Mouse (Mus musculus): Measurements from ENCODE around the gene C030005K15Rik. TPM values are rescaled to one million over a fixed set of nuclear protein-coding genes. Genes with fewer than 3 reads are reported as not detected.
"Not testable (repeated sequence)": the region's sequence is repeated elsewhere in the genome, so short reads cannot be mapped to it uniquely, and the experiment has no call there.

The C030005K15Rik gene
- not detected in 2 replicates for polyA plus RNA-seq (2015; fragmentation: Nextera tagmentation; extraction: Ambion mirVana)

GRCm38 (mm10) chr10:97726655-97727054 is at the start of gene C030005K15Rik:
C030005K15Rik (minus strand) TSS chr10:97726755.
- H3K36me3 ChIP-seq; ATAC-seq (ENCODE audit: low FRiP score); H3K4me2 ChIP-seq; H3K4me1 ChIP-seq (replicated peaks); H3K9ac ChIP-seq; H3K9me3 ChIP-seq; H3K4me3 ChIP-seq; H3K27me3 ChIP-seq; H3K27ac ChIP-seq: not testable (repeated sequence)

- 61% methylated on average over 5 of the region's 5 CpGs for WGBS
- H3K36me3 ChIP-seq = no peaks in the 10 kb centered on the region
- no peak overlapping the region for H3K27ac ChIP-seq
- H3K9me3 ChIP-seq = no peaks in the 10 kb centered on the region
- H3K4me3 ChIP-seq = no peak overlapping the region
- H3K9ac ChIP-seq = no peak overlapping the region
- no peaks in the 10 kb centered on the region for H3K27me3 ChIP-seq
- H3K4me2 ChIP-seq = no peak overlapping the region
- ATAC-seq (ENCODE audit: low FRiP score) = no peak
- no peaks in the 10 kb centered on the region for H3K4me1 ChIP-seq (replicated peaks)
Measured at GRCm38 (mm10) chr10:97768171-97768749, 41.7 kb upstream of the C030005K15Rik start.

- no peak overlapping the region for H3K27ac ChIP-seq
- no peaks in the 10 kb centered on the region for H3K4me1 ChIP-seq (replicated peaks)
- H3K9ac ChIP-seq = no peak overlapping the region
- no peaks in the 10 kb centered on the region for H3K36me3 ChIP-seq
- no peak for ATAC-seq (ENCODE audit: low FRiP score)
- no peak overlapping the region for H3K4me3 ChIP-seq
- no peaks in the 10 kb centered on the region for H3K27me3 ChIP-seq
- 79% methylated on average over 4 of the region's 4 CpGs for WGBS
- no peak overlapping the region for H3K4me2 ChIP-seq
- no peaks in the 10 kb centered on the region for H3K9me3 ChIP-seq
Measured at GRCm38 (mm10) chr10:97753821-97754220, 27.3 kb upstream of the C030005K15Rik start.

- Histone ChIP-seq H3K27me3 (no peaks in the 10 kb centered on the region), H3K4me2 (no peak overlapping the region), H3K27ac (no peak overlapping the region), H3K4me1 (replicated peaks) (no peaks in the 10 kb centered on the region), H3K36me3 (no peaks in the 10 kb centered on the region), H3K4me3 (no peak overlapping the region), H3K9me3 (no peaks in the 10 kb centered on the region), H3K9ac (no peak overlapping the region)
- 82% methylated on average over 3 of the region's 3 CpGs for WGBS
- no peak for ATAC-seq (ENCODE audit: low FRiP score)
Measured at GRCm38 (mm10) chr10:97747231-97747630, 20.7 kb upstream of the C030005K15Rik start.

GRCm38 (mm10) chr10:97725929-97726328 is 626 bp downstream of the C030005K15Rik start:
- Histone ChIP-seq H3K4me1 (replicated peaks) (no peaks in the 10 kb centered on the region), H3K9me3 (no peaks in the 10 kb centered on the region), H3K27me3 (no peaks in the 10 kb centered on the region), H3K36me3 (no peaks in the 10 kb centered on the region), H3K9ac (no peak overlapping the region), H3K4me2 (no peak overlapping the region), H3K27ac (no peak overlapping the region), H3K4me3 (no peak overlapping the region)
- 60% methylated on average over 1 of the region's 1 CpGs for WGBS
- no peak for ATAC-seq (ENCODE audit: low FRiP score)

- H3K27ac ChIP-seq = no peak overlapping the region
- no peaks in the 10 kb centered on the region for H3K9me3 ChIP-seq
- no peak overlapping the region for H3K9ac ChIP-seq
- H3K4me3 ChIP-seq = no peak overlapping the region
- H3K27me3 ChIP-seq = no peaks in the 10 kb centered on the region
- H3K4me1 ChIP-seq (replicated peaks) = no peaks in the 10 kb centered on the region
- no peak for ATAC-seq (ENCODE audit: low FRiP score)
- H3K4me2 ChIP-seq = no peak overlapping the region
- no peaks in the 10 kb centered on the region for H3K36me3 ChIP-seq
- 98% methylated on average over 9 of the region's 9 CpGs for WGBS
Measured at GRCm38 (mm10) chr10:97722709-97723108, 3.8 kb downstream of the C030005K15Rik start.

- ATAC-seq (ENCODE audit: low FRiP score) = no peak
- WGBS = 94% methylated on average over 1 of the region's 1 CpGs
- H3K4me1 ChIP-seq (replicated peaks) = no peaks in the 10 kb centered on the region
Measured at GRCm38 (mm10) chr10:97720625-97721024, 5.9 kb downstream of the C030005K15Rik start.

GRCm38 (mm10) chr10:97718021-97718420 is 8.5 kb downstream of the C030005K15Rik start:
- H3K4me1 ChIP-seq (replicated peaks) = no peaks in the 10 kb centered on the region
- WGBS = 85% methylated on average over 2 of the region's 2 CpGs
- H3K9me3 ChIP-seq = no peaks in the 10 kb centered on the region
- no peak for ATAC-seq (ENCODE audit: low FRiP score)
- H3K9ac ChIP-seq = no peak overlapping the region
- H3K4me2 ChIP-seq = no peak overlapping the region
- no peaks in the 10 kb centered on the region for H3K27me3 ChIP-seq
- no peak overlapping the region for H3K27ac ChIP-seq
- H3K4me3 ChIP-seq = no peak overlapping the region
- H3K36me3 ChIP-seq = no peaks in the 10 kb centered on the region

More at GRCm38 (mm10) chr10:97720625-97721024, 5.9 kb downstream of the C030005K15Rik start:
- no peaks in the 10 kb centered on the region for H3K36me3 ChIP-seq
- no peak overlapping the region for H3K9ac ChIP-seq
- no peak overlapping the region for H3K4me3 ChIP-seq
- no peaks in the 10 kb centered on the region for H3K9me3 ChIP-seq
- H3K4me2 ChIP-seq = no peak overlapping the region
- no peak overlapping the region for H3K27ac ChIP-seq
- H3K27me3 ChIP-seq = no peaks in the 10 kb centered on the region

GRCm38 (mm10) chr10:97717233-97717632 is 9.3 kb downstream of the C030005K15Rik start:
- no peak overlapping the region for H3K4me3 ChIP-seq
- no peaks in the 10 kb centered on the region for H3K9me3 ChIP-seq
- no peaks in the 10 kb centered on the region for H3K4me1 ChIP-seq (replicated peaks)
- no peaks in the 10 kb centered on the region for H3K36me3 ChIP-seq
- H3K27ac ChIP-seq = no peak overlapping the region
- H3K27me3 ChIP-seq = no peaks in the 10 kb centered on the region
- H3K9ac ChIP-seq = no peak overlapping the region
- no peak overlapping the region for H3K4me2 ChIP-seq
- WGBS = 74% methylated on average over 1 of the region's 1 CpGs
- ATAC-seq (ENCODE audit: low FRiP score) = no peak

GRCm38 (mm10) chr10:97715289-97715906 is 11.2 kb downstream of the C030005K15Rik start:
- no peak overlapping the region for H3K9ac ChIP-seq
- no peaks in the 10 kb centered on the region for H3K9me3 ChIP-seq
- no peak overlapping the region for H3K27ac ChIP-seq
- H3K4me2 ChIP-seq = no peak overlapping the region
- H3K36me3 ChIP-seq = no peaks in the 10 kb centered on the region
- WGBS = 87% methylated on average over 3 of the region's 3 CpGs
- no peak overlapping the region for H3K4me3 ChIP-seq
- H3K27me3 ChIP-seq = no peaks in the 10 kb centered on the region
- no peak for ATAC-seq (ENCODE audit: low FRiP score)
- H3K4me1 ChIP-seq (replicated peaks) = no peaks in the 10 kb centered on the region

- no peak for ATAC-seq (ENCODE audit: low FRiP score)
- WGBS = 59% methylated on average over 4 of the region's 4 CpGs
- Histone ChIP-seq H3K4me3 (no peak overlapping the region), H3K36me3 (no peaks in the 10 kb centered on the region), H3K27me3 (no peaks in the 10 kb centered on the region), H3K4me2 (no peak overlapping the region), H3K4me1 (replicated peaks) (no peaks in the 10 kb centered on the region), H3K27ac (no peak overlapping the region), H3K9me3 (no peaks in the 10 kb centered on the region), H3K9ac (no peak overlapping the region)
Measured at GRCm38 (mm10) chr10:97714584-97714983, 12.0 kb downstream of the C030005K15Rik start.

GRCm38 (mm10) chr10:97712687-97713086 is 13.9 kb downstream of the C030005K15Rik start:
- WGBS = 3% methylated on average over 5 of the region's 5 CpGs
- Histone ChIP-seq H3K9me3 (no peaks in the 10 kb centered on the region), H3K4me1 (replicated peaks) (no peaks in the 10 kb centered on the region), H3K36me3 (no peaks in the 10 kb centered on the region), H3K4me3 (no peak overlapping the region), H3K27me3 (no peaks in the 10 kb centered on the region), H3K4me2 (no peak overlapping the region), H3K27ac (no peak overlapping the region), H3K9ac (no peak overlapping the region)
- peak; percentile 32; the same call in 1 of the 2 replicates for ATAC-seq (ENCODE audit: low FRiP score)

GRCm38 (mm10) chr10:97704562-97704961 is 22.0 kb downstream of the C030005K15Rik start:
- Histone ChIP-seq H3K36me3 (no peaks in the 10 kb centered on the region), H3K9me3 (no peaks in the 10 kb centered on the region), H3K9ac (no peak overlapping the region), H3K4me2 (no peak overlapping the region), H3K4me3 (no peak overlapping the region), H3K4me1 (replicated peaks) (no peaks in the 10 kb centered on the region), H3K27ac (no peak overlapping the region), H3K27me3 (no peaks in the 10 kb centered on the region)
- no peak for ATAC-seq (ENCODE audit: low FRiP score)
- WGBS = 56% methylated on average over 1 of the region's 1 CpGs

Measured in hindbrain, embryonic 13.5 days (tissue).